Mouse (Mus musculus) kidney, postnatal 36 days (tissue): ENCODE results near the gene Pign.

Experiments used
- DNase-seq, 2 experiments: peaks; one replicate each; pipeline ENCODE4 v3.0.0; 2021 to 2022; ENCODE audit warnings: mixed read lengths in 2 of 2

Gene Pign

GRCm38 (mm10) chr1:105556078-105556477 is 107.4 kb downstream of the Pign start:
- no peak for DNase-seq

DNA sequence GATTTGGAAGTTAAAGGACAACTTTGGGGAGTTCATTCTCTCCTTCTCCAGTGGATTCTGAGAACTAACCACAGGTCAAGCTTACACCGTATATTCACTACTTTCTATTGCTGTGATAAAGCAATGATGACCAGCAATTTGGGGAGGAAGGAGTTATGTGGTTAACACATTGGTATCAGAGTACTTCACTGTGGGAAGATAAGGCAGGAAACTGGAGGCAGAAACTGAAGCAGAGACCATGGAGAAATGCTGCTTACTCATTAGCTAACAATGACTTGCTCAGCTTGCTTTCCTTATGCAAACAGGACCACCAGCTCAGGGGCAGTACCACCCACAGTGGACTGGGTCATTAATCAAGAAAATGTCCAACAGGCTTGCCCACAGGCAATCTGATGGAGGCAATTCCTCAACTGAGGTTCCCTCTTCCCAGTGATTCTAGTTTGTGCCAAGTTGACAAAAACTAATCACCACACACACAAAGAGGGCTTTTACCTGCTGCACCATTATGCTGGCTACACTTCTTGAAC is 108.2 kb downstream of the Pign start:
- no peak for DNase-seq

DNA sequence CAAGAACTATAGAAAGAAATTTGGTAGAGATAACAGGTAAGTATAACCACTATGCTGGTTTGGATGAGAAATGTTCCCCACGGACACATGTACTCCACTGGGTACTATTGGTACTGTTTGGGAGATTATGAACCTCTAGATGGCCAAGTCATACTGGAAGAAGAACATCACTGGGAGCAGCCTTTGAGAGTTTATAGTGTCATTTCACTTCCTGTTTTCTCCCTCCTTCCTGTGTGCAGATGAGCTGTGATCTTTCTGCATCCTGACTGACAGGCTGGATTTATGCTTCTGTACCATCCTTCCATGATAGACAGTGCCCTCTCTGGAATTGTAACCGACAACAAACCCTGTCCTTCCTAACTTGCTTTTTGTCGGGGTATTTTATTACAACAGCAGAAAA is 110.3 kb downstream of the Pign start:
- no peak for DNase-seq

DNA sequence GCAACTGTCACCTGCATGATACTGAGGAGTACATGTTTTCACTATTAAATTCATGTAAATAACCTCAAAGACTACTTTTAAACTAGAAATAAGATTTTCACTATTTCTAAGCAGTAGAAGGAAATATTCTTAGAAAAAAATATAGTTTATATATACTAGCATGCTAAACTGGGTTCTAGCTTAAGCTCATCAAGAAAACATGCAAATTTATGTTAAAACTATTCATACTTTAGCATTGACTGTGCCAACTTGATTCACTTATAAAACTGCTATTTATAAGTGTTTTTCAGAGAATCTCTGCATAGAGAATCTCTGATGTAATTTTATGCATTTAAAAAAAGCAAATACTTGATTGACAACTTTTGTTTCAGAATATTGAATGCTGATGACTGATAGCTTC is 113.3 kb downstream of the Pign start:
- DNase-seq: no peak

- DNase-seq: no peak
Observed at GRCm38 (mm10) chr1:105549648-105550047, 113.8 kb downstream of the Pign start.

DNA sequence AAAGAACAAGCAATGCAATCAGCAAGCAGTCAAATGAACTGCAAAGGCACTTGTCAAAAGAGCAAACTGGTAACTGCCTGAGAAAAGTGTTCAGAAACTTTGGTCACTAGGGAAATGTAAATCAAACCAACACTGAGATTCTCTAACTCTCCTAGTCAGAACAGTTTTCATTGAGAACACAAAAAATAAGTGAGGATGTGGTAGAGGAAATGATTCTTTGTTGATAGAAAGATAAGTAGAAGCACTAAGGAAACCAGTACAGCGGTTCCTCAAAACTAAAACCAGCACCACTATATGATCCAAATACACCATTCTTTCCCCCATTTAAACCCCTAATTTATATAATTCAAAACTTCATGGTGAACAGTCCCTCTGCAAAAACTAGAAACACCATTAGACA is 120.4 kb downstream of the Pign start:
- no peak for DNase-seq

GRCm38 (mm10) chr1:105523768-105524167 is 139.7 kb downstream of the Pign start:
- DNase-seq: no peak

- DNase-seq: no peak
Observed at GRCm38 (mm10) chr1:105522321-105522720, 141.2 kb downstream of the Pign start.

GRCm38 (mm10) chr1:105518101-105518500 is 145.4 kb downstream of the Pign start:
- DNase-seq: no peak

- no peak for DNase-seq
Observed at GRCm38 (mm10) chr1:105507116-105507515, 156.4 kb downstream of the Pign start.

DNA sequence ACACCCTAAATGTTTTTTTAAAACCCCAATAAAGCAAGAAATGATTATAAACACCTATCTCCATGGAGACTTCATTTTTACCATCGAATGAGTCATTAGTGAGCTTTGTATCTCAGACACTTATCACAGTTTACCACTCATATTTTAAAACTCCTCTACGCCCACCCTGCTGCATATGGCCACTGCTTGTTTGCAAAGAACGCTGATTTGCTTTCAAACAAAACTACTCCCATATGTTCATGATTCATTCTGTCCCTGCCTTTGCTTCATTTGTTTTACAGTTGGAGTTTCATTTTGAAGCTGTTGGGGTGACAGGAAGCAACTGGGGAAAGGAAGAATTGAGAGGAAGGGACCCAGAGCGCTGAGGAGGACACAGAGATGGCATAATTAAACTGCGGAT is 170.9 kb downstream of the Pign start:
- DNase-seq: no peak

- no peak for DNase-seq
Observed at GRCm38 (mm10) chr1:105489456-105489855, 174.0 kb downstream of the Pign start.

DNA sequence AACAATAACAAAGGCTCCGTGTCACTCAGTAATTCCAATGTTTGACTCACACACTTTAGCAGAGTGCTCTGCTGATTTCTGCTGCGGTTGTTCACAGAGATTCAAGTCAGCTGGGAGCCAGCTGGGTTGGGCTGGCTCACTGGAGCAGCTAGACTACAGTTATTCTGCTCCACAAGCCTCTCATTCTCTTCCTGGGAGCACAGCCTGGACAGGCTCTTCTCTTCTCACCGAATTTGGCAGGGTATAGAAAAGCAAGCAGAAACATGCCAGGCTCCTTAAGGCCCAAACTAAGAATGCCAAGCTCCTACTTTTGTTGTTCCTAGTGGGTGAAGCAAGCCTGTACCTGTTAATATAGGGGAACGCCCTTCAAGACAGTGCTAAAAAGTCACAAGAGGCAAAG is 176.4 kb downstream of the Pign start:
- no peak for DNase-seq
